Mouse (Mus musculus): Measurements from ENCODE around the gene Cct6b.

GRCm38 (mm10) chr11:82752349-82753115 lies 11.6 kb downstream of the Cct6b start:
- TF ChIP-seq CTCF (IDR thresholded peaks at IDR 0.05; ENCODE audit: extremely low read depth, insufficient read length, insufficient replicate concordance, low read depth, low read length) (no peak), POLR2A (IDR thresholded peaks at IDR 0.05; ENCODE audit: low read depth, low read length) (no peak)

Measured in small intestine, adult 2 months (tissue).